Mouse (Mus musculus) mature B cell (primary cell): ENCODE results near the gene Pdp2.

Experiments
- in situ Hi-C: fragments of 300-500 bp; cut with MboI; formaldehyde crosslinking; loops from 2 replicates; pipeline ENCODE4 v1.14.3; 2019

Pdp2 gene

GRCm38 (mm10) chr8:104591133-104591834, at the start of gene Pdp2:
Gene Pdp2 (plus strand): TSS chr8:104591451.
- in situ Hi-C loops: no loop called here

GRCm38 (mm10) chr8:104541515-104541880, 49.8 kb upstream of the Pdp2 start:
- in situ Hi-C loops: no loop called here

- in situ Hi-C loops: no loop called here
Measured at GRCm38 (mm10) chr8:104542160-104542559, 49.1 kb upstream of the Pdp2 start.

- in situ Hi-C loops: no loop called here
Measured at GRCm38 (mm10) chr8:104543440-104544045, 47.7 kb upstream of the Pdp2 start.

GRCm38 (mm10) chr8:104555191-104555590, 36.1 kb upstream of the Pdp2 start:
- in situ Hi-C loops: no loop called here

- in situ Hi-C loops: no loop called here
Measured at GRCm38 (mm10) chr8:104557226-104557625, 34.0 kb upstream of the Pdp2 start.

- in situ Hi-C loops: no loop called here
Measured at GRCm38 (mm10) chr8:104560731-104561130, 30.5 kb upstream of the Pdp2 start.

GRCm38 (mm10) chr8:104564633-104565456, 26.4 kb upstream of the Pdp2 start:
- in situ Hi-C loops: no loop called here

GRCm38 (mm10) chr8:104565457-104565798, 25.8 kb upstream of the Pdp2 start:
- in situ Hi-C loops: no loop called here

- in situ Hi-C loops: no loop called here
Measured at GRCm38 (mm10) chr8:104569559-104569958, 21.7 kb upstream of the Pdp2 start.

GRCm38 (mm10) chr8:104570436-104571343, 20.6 kb upstream of the Pdp2 start:
- in situ Hi-C loops: loop anchor here (10.0 kb wide), 1 partner anchor 226 kb away; no protein-coding TSS in a partner anchor

- in situ Hi-C loops: loop anchor here (10.0 kb wide), 1 partner anchor 232 kb away; no protein-coding TSS in a partner anchor
Measured at GRCm38 (mm10) chr8:104576820-104577219, 14.4 kb upstream of the Pdp2 start.

- in situ Hi-C loops: loop anchor here (10.0 kb wide), 1 partner anchor 233 kb away; no protein-coding TSS in a partner anchor
Measured at GRCm38 (mm10) chr8:104577606-104578005, 13.6 kb upstream of the Pdp2 start.

- in situ Hi-C loops: no loop called here
Measured at GRCm38 (mm10) chr8:104584522-104584921, 6.7 kb upstream of the Pdp2 start.

- in situ Hi-C loops: no loop called here
Measured at GRCm38 (mm10) chr8:104590284-104590683, 967 bp upstream of the Pdp2 start.

- in situ Hi-C loops: no loop called here
Measured at GRCm38 (mm10) chr8:104591856-104592255, 605 bp downstream of the Pdp2 start.

GRCm38 (mm10) chr8:104592566-104592965, 1.3 kb downstream of the Pdp2 start:
- in situ Hi-C loops: no loop called here

- in situ Hi-C loops: no loop called here
Measured at GRCm38 (mm10) chr8:104593536-104594325, 2.5 kb downstream of the Pdp2 start.

- in situ Hi-C loops: no loop called here
Measured at GRCm38 (mm10) chr8:104594611-104595362, 3.5 kb downstream of the Pdp2 start.
